Mouse (Mus musculus): ENCODE data around the gene Rfx3. TPM values are rescaled to one million over a fixed set of nuclear protein-coding genes. Genes with fewer than 3 reads are reported as not detected.
A peak's percentile ranks its signal among the peaks of the same experiment; 100 is the strongest.

The Rfx3 gene
- total and polyA plus RNA-seq, 3 experiments, result 0.76 to 1.4 (median 1.2) TPM

- no peak overlapping the region for H3K27ac ChIP-seq (ENCODE audit: insufficient read depth, low read depth)
- H3K4me1 ChIP-seq (ENCODE audit: control insufficient read depth in 1 of 2, insufficient read depth in 2 of 2), result peaks cover 0 to 11% of the 10 kb centered on the region in 2 experiments; a peak in 2 of 4 replicates
- no peaks in the 10 kb centered on the region for H3K36me3 ChIP-seq (replicated peaks in 1 of 2; ENCODE audit: control insufficient read depth in 1 of 2, insufficient read depth in 1 of 2, low read length in 1 of 2)
- H3K4me3 ChIP-seq (replicated peaks in 1 of 3; ENCODE audit: low read depth in 2 of 3, low read length in 2 of 3, poor library complexity in 1 of 3), result no peak overlapping the region
- in situ Hi-C loops (cut with MboI; ENCODE audit: low pct_ligation_motif_present, low pct_unique_long_range_greater_than_20kb, low sequenced_read_pairs), result no loop called here
- H3K79me2 ChIP-seq (replicated peaks; ENCODE audit: control insufficient read depth, extremely low read depth, insufficient read depth, poor library complexity, severe bottlenecking), result no peaks in the 10 kb centered on the region
- H3K9me3 ChIP-seq (replicated peaks; ENCODE audit: low read length), result no peaks in the 10 kb centered on the region
- H3K4me2 ChIP-seq (ENCODE audit: insufficient read depth, low read depth, poor library complexity, severe bottlenecking), result no peak overlapping the region
- DNase-seq (ENCODE audit: extremely low read depth), result peak; percentile 2
- dilution Hi-C loops (cut with MboI; ENCODE audit: extremely low pct_ligation_motif_present, extremely low pct_unique_long_range_greater_than_20kb, low sequenced_read_pairs), result no loop called here
- TF ChIP-seq NRF1 (IDR thresholded peaks at IDR 0.05; ENCODE audit: low read depth, low read length) (no peak), CHD1 (IDR thresholded peaks at IDR 0.05; ENCODE audit: low read depth, low read length) (no peak), IRF4 (IDR thresholded peaks at IDR 0.05; ENCODE audit: low read depth, low read length) (no peak), BHLHE40 (IDR thresholded peaks at IDR 0.05; ENCODE audit: low read depth, low read length) (no peak), EP300 (IDR thresholded peaks at IDR 0.05; ENCODE audit: low read length) (no peak), RCOR1 (conservative IDR thresholded peaks at IDR 0.05; ENCODE audit: low read depth, low read length) (no peak), ETS1 (conservative IDR thresholded peaks at IDR 0.05; ENCODE audit: low read depth, low read length) (no peak), MYC (IDR thresholded peaks at IDR 0.05; ENCODE audit: low read depth, low read length) (no peak), POLR2A (IDR thresholded peaks at IDR 0.05; ENCODE audit: low read depth, low read length) (no peak), MAZ (IDR thresholded peaks at IDR 0.05; ENCODE audit: low read depth, low read length) (no peak), JUN (IDR thresholded peaks at IDR 0.05; ENCODE audit: insufficient read depth, low read depth, low read length) (no peak), POLR2AphosphoS2 (IDR thresholded peaks at IDR 0.05; ENCODE audit: low read depth, low read length) (no peak), RAD21 (IDR thresholded peaks at IDR 0.05; ENCODE audit: low read depth, low read length) (no peak), USF1 (IDR thresholded peaks at IDR 0.05; ENCODE audit: low read depth, low read length) (no peak), ZNF384 (IDR thresholded peaks at IDR 0.05; ENCODE audit: low read depth, low read length) (no peak), MXI1 (IDR thresholded peaks at IDR 0.05; ENCODE audit: low read depth, low read length) (no peak), MEF2A (IDR thresholded peaks at IDR 0.05; ENCODE audit: borderline replicate concordance, low read depth, low read length) (no peak), NELFE (IDR thresholded peaks at IDR 0.05; ENCODE audit: low read depth, low read length) (no peak), TBP (conservative IDR thresholded peaks at IDR 0.05; ENCODE audit: low read depth, low read length) (no peak), ZMIZ1 (IDR thresholded peaks at IDR 0.05; ENCODE audit: low read depth, low read length) (no peak)
- no peak overlapping the region for H3K9ac ChIP-seq (ENCODE audit: insufficient read depth, low read depth)
- no peaks in the 10 kb centered on the region for H3K27me3 ChIP-seq (replicated peaks)
Measured at GRCm38 (mm10) chr19:27967590-27967989, 43.4 kb downstream of the Rfx3 start.

DNA sequence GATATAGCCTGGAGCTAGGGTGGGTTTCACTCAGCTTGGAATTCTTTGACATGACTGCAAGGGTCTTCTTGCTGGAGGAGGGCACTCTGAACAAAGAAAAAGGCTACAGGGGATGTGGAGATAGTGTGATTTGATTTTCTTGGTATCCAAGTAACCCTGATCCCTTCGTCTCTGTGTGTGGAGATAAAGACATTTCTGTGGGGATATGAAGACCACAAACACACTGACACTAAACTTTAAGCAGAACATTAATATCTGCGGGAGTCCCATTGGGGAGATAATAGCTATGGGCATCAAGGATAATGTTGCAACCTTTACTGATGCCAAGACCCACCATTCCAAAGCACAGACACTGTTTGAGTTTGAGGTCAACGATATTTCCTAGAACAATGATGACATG, 49.7 kb downstream of the Rfx3 start:
- Histone ChIP-seq H3K9ac (ENCODE audit: insufficient read depth, low read depth) (no peak overlapping the region), H3K27me3 (replicated peaks) (no peaks in the 10 kb centered on the region), H3K4me2 (ENCODE audit: insufficient read depth, low read depth, poor library complexity, severe bottlenecking) (no peak overlapping the region), H3K36me3 (replicated peaks in 1 of 2; ENCODE audit: control insufficient read depth in 1 of 2, insufficient read depth in 1 of 2, low read length in 1 of 2) (no peaks in the 10 kb centered on the region), H3K27ac (ENCODE audit: insufficient read depth, low read depth) (no peak overlapping the region), H3K4me1 (ENCODE audit: control insufficient read depth in 1 of 2, insufficient read depth in 2 of 2) (no peaks in the 10 kb centered on the region), H3K9me3 (replicated peaks; ENCODE audit: low read length) (no peaks in the 10 kb centered on the region), H3K79me2 (replicated peaks; ENCODE audit: control insufficient read depth, extremely low read depth, insufficient read depth, poor library complexity, severe bottlenecking) (no peaks in the 10 kb centered on the region), H3K4me3 (replicated peaks in 1 of 3; ENCODE audit: low read depth in 2 of 3, low read length in 2 of 3, poor library complexity in 1 of 3) (no peak overlapping the region)
- in situ Hi-C loops (cut with MboI; ENCODE audit: low pct_ligation_motif_present, low pct_unique_long_range_greater_than_20kb, low sequenced_read_pairs) (no loop called here), dilution Hi-C loops (cut with MboI; ENCODE audit: extremely low pct_ligation_motif_present, extremely low pct_unique_long_range_greater_than_20kb, low sequenced_read_pairs) (no loop called here)
- no peak for TF ChIP-seq SMC3 (IDR thresholded peaks at IDR 0.05; ENCODE audit: low read depth, low read length)
- TF ChIP-seq CHD1 (IDR thresholded peaks at IDR 0.05; ENCODE audit: low read depth, low read length), result no peak
- TF ChIP-seq PAX5 (IDR thresholded peaks at IDR 0.05; ENCODE audit: low read length), result no peak
- no peak for TF ChIP-seq SIN3A (IDR thresholded peaks at IDR 0.05; ENCODE audit: low read length)
- TF ChIP-seq RCOR1 (conservative IDR thresholded peaks at IDR 0.05; ENCODE audit: low read depth, low read length), result no peak
- no peak for TF ChIP-seq MAZ (IDR thresholded peaks at IDR 0.05; ENCODE audit: low read depth, low read length)
- no peak for TF ChIP-seq JUND (conservative IDR thresholded peaks at IDR 0.05; ENCODE audit: low read depth, low read length)
- TF ChIP-seq KAT2A (IDR thresholded peaks at IDR 0.05; ENCODE audit: insufficient replicate concordance, low read length), result no peak
- TF ChIP-seq TBP (conservative IDR thresholded peaks at IDR 0.05; ENCODE audit: low read depth, low read length), result no peak
- no peak for DNase-seq (ENCODE audit: extremely low read depth)

Measured in CH12.LX (cell line).